Mouse (Mus musculus) liver, embryonic 13.5 days (tissue): ENCODE results near the gene Rps19bp1. TPM values are rescaled to one million over a fixed set of nuclear protein-coding genes. Genes with fewer than 3 reads are reported as not detected.
A peak's percentile ranks its signal among the peaks of the same experiment; 100 is the strongest.

Experiments
- ATAC-seq: fragments of 200-750 bp; cut with Nextera tagmentation; 2 replicates; pipeline ENCODE4 v1.8.0; 2017; ENCODE audit warnings: low read depth, mild to moderate bottlenecking, moderate number of reproducible peaks, moderate library complexity
- DNase-seq: peaks from one replicate; pipeline ENCODE4 v3.0.0; 2022
- H3K27ac ChIP-seq: fragments of 300-500 bp; sonication (generic); 2 replicates; pipeline ENCODE4 v1.5.1; 2015; ENCODE audit warnings: moderate library complexity, mild to moderate bottlenecking, inconsistent platforms
- H3K27me3 ChIP-seq: fragments of 300-500 bp; sonication (generic); 2 replicates; pipeline ENCODE4 v1.6.1; 2015; ENCODE audit warnings: mild to moderate bottlenecking, inconsistent platforms
- H3K36me3 ChIP-seq: fragments of 300-500 bp; sonication (generic); 2 replicates; pipeline ENCODE4 v1.6.1; 2015; ENCODE audit warnings: mild to moderate bottlenecking, inconsistent platforms
- H3K4me1 ChIP-seq: fragments of 300-500 bp; sonication (generic); replicated peaks from 2 replicates; pipeline ENCODE4 v1.6.1; 2015; ENCODE audit warnings: inconsistent platforms
- H3K4me2 ChIP-seq: fragments of 300-500 bp; sonication (generic); 2 replicates; pipeline ENCODE4 v1.6.1; 2015; ENCODE audit warnings: inconsistent platforms, mild to moderate bottlenecking, moderate library complexity
- H3K4me3 ChIP-seq: fragments of 300-500 bp; sonication (generic); replicated peaks from 2 replicates; pipeline ENCODE4 v1.5.1; 2015; ENCODE audit warnings: mild to moderate bottlenecking, inconsistent platforms
- H3K9ac ChIP-seq: fragments of 300-500 bp; sonication (generic); 2 replicates; pipeline ENCODE4 v1.6.1; 2015; ENCODE audit warnings: mild to moderate bottlenecking, inconsistent platforms
- H3K9me3 ChIP-seq: fragments of 300-500 bp; sonication (generic); replicated peaks from 2 replicates; pipeline ENCODE4 v1.6.1; 2016; ENCODE audit warnings: inconsistent platforms
- WGBS: fragments of 180-500 bp; shearing (Covaris S2); methylation state at CpG from one replicate; pipeline ENCODE4 v1.1.7; 2015; ENCODE audit not compliant: insufficient replicate concordance; 5-methylcytosine and 5-hydroxymethylcytosine counted together
- polyA plus RNA-seq: library from polyadenylated mRNA; unstranded; fragments of >200 nt; fragmentation: Nextera tagmentation; extraction: Ambion mirVana; gene quantifications from 2 replicates; pipeline ENCODE4 v1.2.1, GENCODE M21; 2015

Gene Rps19bp1
- polyA plus RNA-seq, 1 experiment from 2014 or later: 39.6 TPM

- no peak for ATAC-seq
- Histone ChIP-seq H3K27me3 (no peaks in the 10 kb centered on the region), H3K9ac (peak overlapping the region; percentile 66), H3K4me2 (peak overlapping the region; percentile 64), H3K9me3 (no peaks in the 10 kb centered on the region), H3K36me3 (peaks cover 28% of the 10 kb centered on the region), H3K27ac (peak overlapping the region; percentile 90), H3K4me1 (peaks cover 45% of the 10 kb centered on the region), H3K4me3 (no peak overlapping the region)
- no peak for DNase-seq
- 74% methylated on average over 4 of the region's 4 CpGs for WGBS
Measured at GRCm38 (mm10) chr15:80233053-80233452, 31.1 kb downstream of the Rps19bp1 start.

DNA sequence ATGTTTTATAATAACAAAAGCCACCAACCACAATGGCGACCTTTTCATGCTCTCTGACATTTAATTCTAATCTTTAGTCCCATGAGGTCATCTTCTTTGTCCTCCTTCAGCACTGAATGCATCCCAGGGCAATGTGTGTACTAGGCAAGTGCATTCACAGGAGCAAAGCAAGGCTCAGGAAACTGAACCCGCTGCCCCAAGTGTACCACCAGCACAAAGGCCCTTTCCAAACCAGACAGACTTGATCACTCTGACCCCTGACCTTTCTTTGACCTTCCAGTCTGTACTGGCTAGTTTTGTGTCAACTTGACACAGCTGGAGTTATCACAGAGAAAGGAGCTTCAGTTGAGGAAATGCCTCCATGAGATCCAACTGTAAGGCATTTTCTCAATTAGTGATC lies 31.8 kb downstream of the Rps19bp1 start:
- peak overlapping the region; percentile 43 for H3K27ac ChIP-seq
- ATAC-seq (no peak), DNase-seq (no peak)
- H3K4me1 ChIP-seq: peaks cover 43% of the 10 kb centered on the region
- H3K9ac ChIP-seq: no peak overlapping the region
- H3K36me3 ChIP-seq: peaks cover 21% of the 10 kb centered on the region
- H3K27me3 ChIP-seq: no peaks in the 10 kb centered on the region
- no peak overlapping the region for H3K4me2 ChIP-seq
- WGBS: 75% methylated on average over 2 of the region's 2 CpGs
- no peak overlapping the region for H3K4me3 ChIP-seq
- no peaks in the 10 kb centered on the region for H3K9me3 ChIP-seq

DNA sequence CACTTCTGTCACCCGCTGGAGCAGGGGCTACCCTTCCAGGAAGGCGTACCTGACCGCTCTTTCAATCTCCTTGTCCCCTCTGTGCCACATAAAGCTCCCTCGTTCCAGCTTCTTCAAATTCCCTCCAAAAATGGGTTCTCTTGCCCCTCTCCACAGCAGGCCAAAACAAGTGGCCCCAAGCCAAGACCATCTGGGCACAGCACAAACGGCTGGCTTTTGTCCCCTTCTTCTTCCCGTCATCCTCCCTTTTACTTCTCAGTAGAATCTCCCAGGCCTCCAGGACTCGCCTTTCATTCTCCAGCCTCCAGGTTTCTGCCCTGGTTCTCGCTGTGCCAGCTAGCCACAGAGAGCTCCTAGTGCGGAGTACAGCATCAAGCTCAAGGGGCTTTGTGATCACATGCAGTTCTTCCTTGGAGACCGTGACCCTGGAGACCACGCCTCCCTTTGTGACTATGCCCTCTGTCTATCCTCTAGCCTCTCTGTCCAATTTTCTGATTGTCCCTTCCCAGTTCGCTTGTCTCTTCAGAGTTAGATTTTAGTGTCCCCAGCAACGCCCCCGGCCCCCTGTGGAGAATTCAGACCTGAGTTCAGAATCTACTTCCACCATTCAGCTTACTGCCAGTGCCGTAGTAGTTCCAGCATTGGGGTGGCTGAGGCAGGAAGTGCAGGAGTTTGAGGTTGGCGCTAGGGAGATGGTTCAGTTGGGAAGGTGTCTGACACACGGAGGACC lies 35.9 kb downstream of the Rps19bp1 start:
- Histone ChIP-seq H3K4me2 (no peak overlapping the region), H3K4me1 (peaks cover 21% of the 10 kb centered on the region), H3K4me3 (no peak overlapping the region), H3K27me3 (no peaks in the 10 kb centered on the region), H3K27ac (no peak overlapping the region), H3K36me3 (no peaks in the 10 kb centered on the region), H3K9me3 (no peaks in the 10 kb centered on the region), H3K9ac (no peak overlapping the region)
- 72% methylated on average over 17 of the region's 17 CpGs for WGBS
- ATAC-seq (no peak), DNase-seq (no peak)

- Histone ChIP-seq H3K4me3 (no peak overlapping the region), H3K4me1 (peaks cover 9% of the 10 kb centered on the region), H3K9me3 (no peaks in the 10 kb centered on the region), H3K36me3 (no peaks in the 10 kb centered on the region), H3K4me2 (no peak overlapping the region), H3K9ac (no peak overlapping the region), H3K27ac (no peak overlapping the region), H3K27me3 (no peaks in the 10 kb centered on the region)
- peak; percentile 51; the same call in 1 of the 2 replicates for ATAC-seq
- 42% methylated on average over 2 of the region's 2 CpGs for WGBS
- peak; percentile 67 for DNase-seq
Measured at GRCm38 (mm10) chr15:80225796-80226195, 38.3 kb downstream of the Rps19bp1 start.

DNA sequence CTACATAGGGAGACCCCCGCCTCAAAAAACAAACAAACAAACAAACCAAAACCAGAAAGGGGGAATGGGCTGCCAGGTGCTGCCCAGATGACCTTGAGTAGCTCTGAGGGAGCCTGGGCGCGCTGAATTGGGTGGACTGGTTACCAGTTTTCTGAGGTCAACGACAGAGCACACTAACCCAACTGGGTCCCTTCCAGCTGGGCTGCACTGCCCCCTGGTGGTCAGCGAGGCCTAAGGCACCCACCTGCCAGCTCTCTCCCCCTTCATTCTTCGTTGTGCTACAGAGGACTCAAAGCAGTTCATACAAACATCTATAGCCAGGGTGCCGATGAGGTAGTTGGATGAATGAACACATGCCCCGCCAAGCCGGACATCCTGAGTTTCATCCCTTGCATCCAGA lies 38.9 kb downstream of the Rps19bp1 start:
- peaks cover 9% of the 10 kb centered on the region for H3K4me1 ChIP-seq
- H3K36me3 ChIP-seq: no peaks in the 10 kb centered on the region
- no peak overlapping the region for H3K27ac ChIP-seq
- peak; percentile 72 for ATAC-seq
- no peaks in the 10 kb centered on the region for H3K27me3 ChIP-seq
- H3K9me3 ChIP-seq: no peaks in the 10 kb centered on the region
- H3K9ac ChIP-seq: no peak overlapping the region
- H3K4me2 ChIP-seq: no peak overlapping the region
- DNase-seq: peak; percentile 78
- WGBS: 11% methylated on average over 9 of the region's 9 CpGs
- no peak overlapping the region for H3K4me3 ChIP-seq

DNA sequence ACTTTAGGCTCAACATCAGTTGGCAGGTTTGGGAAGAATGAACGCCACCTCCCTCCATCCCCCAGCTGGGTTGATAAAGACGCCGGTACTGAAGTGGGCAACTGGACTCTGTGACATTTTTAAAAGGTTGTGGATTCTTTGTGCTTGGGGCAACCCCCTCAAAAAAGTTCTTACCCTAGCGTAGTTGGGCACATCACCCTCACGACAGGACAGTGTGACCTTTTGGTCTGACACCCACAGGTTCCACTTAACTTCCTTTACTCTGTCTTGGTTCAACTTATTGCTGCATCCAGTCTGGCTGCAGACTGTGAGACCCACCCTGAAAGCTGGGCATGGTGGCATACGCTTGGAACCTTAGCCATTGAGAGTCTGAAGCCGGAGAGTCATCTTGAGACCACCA lies 40.4 kb downstream of the Rps19bp1 start:
- Histone ChIP-seq H3K36me3 (no peaks in the 10 kb centered on the region), H3K27ac (no peak overlapping the region), H3K9me3 (no peaks in the 10 kb centered on the region), H3K9ac (no peak overlapping the region), H3K27me3 (no peaks in the 10 kb centered on the region), H3K4me3 (no peak overlapping the region), H3K4me1 (peaks cover 19% of the 10 kb centered on the region), H3K4me2 (no peak overlapping the region)
- DNase-seq: no peak
- 72% methylated on average over 7 of the region's 7 CpGs for WGBS
- no peak for ATAC-seq

DNA sequence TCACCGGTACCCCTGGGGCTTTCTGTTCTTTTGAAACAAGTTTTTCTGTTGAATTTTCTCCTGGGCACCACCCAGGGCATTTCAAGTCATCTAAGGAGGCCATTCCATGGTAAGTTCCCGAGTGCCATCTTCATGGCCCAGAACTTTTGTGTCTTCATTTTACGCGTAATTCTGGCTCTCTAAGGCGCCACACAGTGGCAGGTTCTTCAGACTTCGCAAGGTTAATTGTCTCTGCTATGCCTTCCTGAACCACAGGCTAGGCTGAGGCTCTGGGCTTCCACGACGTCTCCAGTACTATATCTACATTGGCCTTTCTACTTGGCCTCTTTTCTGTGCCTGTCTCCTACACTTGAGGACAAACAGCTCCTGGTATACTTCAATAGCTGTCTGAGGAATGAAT lies 43.1 kb downstream of the Rps19bp1 start:
- Histone ChIP-seq H3K27me3 (peaks cover 3% of the 10 kb centered on the region; the same call in 1 of the 2 replicates), H3K4me3 (no peak overlapping the region), H3K4me1 (peaks cover 20% of the 10 kb centered on the region), H3K36me3 (no peaks in the 10 kb centered on the region), H3K27ac (no peak overlapping the region), H3K9me3 (no peaks in the 10 kb centered on the region), H3K4me2 (no peak overlapping the region), H3K9ac (no peak overlapping the region)
- WGBS: 56% methylated on average over 8 of the region's 8 CpGs
- DNase-seq: no peak
- ATAC-seq: no peak

- Histone ChIP-seq H3K9ac (no peak overlapping the region), H3K4me1 (peaks cover 15% of the 10 kb centered on the region), H3K9me3 (no peaks in the 10 kb centered on the region), H3K27me3 (peaks cover 3% of the 10 kb centered on the region; the same call in 1 of the 2 replicates), H3K4me3 (no peak overlapping the region), H3K27ac (no peak overlapping the region), H3K36me3 (no peaks in the 10 kb centered on the region), H3K4me2 (peak overlapping the region; percentile 38; the same call in 1 of the 2 replicates)
- DNase-seq (no peak), ATAC-seq (no peak)
- WGBS: 43% methylated on average over 4 of the region's 4 CpGs
Measured at GRCm38 (mm10) chr15:80219705-80220657, 44.1 kb downstream of the Rps19bp1 start.

- 11% methylated on average over 14 of the region's 14 CpGs for WGBS
- no peaks in the 10 kb centered on the region for H3K9me3 ChIP-seq
- DNase-seq: peak; percentile 32
- no peak overlapping the region for H3K9ac ChIP-seq
- H3K4me2 ChIP-seq: peak overlapping the region; percentile 38
- H3K27ac ChIP-seq: no peak overlapping the region
- H3K4me3 ChIP-seq: no peak overlapping the region
- H3K27me3 ChIP-seq: peaks cover 3% of the 10 kb centered on the region; the same call in 1 of the 2 replicates
- H3K36me3 ChIP-seq: no peaks in the 10 kb centered on the region
- peaks cover 13% of the 10 kb centered on the region for H3K4me1 ChIP-seq
- no peak for ATAC-seq
Measured at GRCm38 (mm10) chr15:80219211-80219610, 44.9 kb downstream of the Rps19bp1 start.

DNA sequence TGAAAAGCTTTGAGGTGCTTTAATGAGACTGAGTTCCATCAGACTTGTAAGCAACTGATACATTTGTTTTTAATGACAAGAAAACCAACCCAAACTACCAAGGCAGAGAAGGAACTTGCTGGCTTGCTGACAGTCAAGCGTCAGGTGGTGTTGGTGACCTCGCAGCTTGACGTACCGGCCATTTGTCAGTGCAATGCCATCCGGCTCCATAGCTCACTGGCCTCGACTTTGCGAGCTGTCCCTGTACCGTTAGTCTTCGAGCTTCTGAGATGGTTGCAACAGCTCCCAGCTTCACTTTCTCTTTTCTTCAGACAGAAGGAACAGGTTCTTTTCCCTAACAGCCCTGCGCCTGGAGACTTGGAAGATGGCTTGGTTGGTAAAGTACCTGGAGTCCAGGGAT lies 46.6 kb downstream of the Rps19bp1 start:
- 79% methylated on average over 10 of the region's 10 CpGs for WGBS
- ATAC-seq: no peak
- H3K4me1 ChIP-seq: peaks cover 25% of the 10 kb centered on the region
- H3K4me3 ChIP-seq: no peak overlapping the region
- no peak overlapping the region for H3K4me2 ChIP-seq
- peaks cover 6% of the 10 kb centered on the region; the same call in 1 of the 2 replicates for H3K27me3 ChIP-seq
- no peak for DNase-seq
- H3K9me3 ChIP-seq: no peaks in the 10 kb centered on the region
- H3K27ac ChIP-seq: no peak overlapping the region
- no peaks in the 10 kb centered on the region for H3K36me3 ChIP-seq
- no peak overlapping the region for H3K9ac ChIP-seq

GRCm38 (mm10) chr15:80216480-80216820 lies 47.7 kb downstream of the Rps19bp1 start:
- Histone ChIP-seq H3K36me3 (no peaks in the 10 kb centered on the region), H3K9ac (no peak overlapping the region), H3K4me3 (no peak overlapping the region), H3K27ac (no peak overlapping the region), H3K9me3 (no peaks in the 10 kb centered on the region), H3K27me3 (peaks cover 6% of the 10 kb centered on the region), H3K4me2 (no peak overlapping the region), H3K4me1 (peaks cover 25% of the 10 kb centered on the region)
- WGBS: 36% methylated on average over 9 of the region's 9 CpGs
- ATAC-seq: no peak
- DNase-seq: no peak
